Mouse (Mus musculus) intestine, embryonic 15.5 days (tissue): Measurements from ENCODE around the gene Tmem95. TPM values are rescaled to one million over a fixed set of nuclear protein-coding genes. Genes with fewer than 3 reads are reported as not detected.

Experiments
- ATAC-seq: fragments of 200-750 bp; cut with Nextera tagmentation; 2 replicates; pipeline ENCODE4 v1.8.0; 2017; ENCODE audit warnings: moderate TSS enrichment, moderate library complexity
- H3K27ac ChIP-seq: fragments of 300-500 bp; sonication (generic); 2 replicates; pipeline ENCODE4 v1.5.1; 2015; ENCODE audit warnings: mild to moderate bottlenecking, inconsistent platforms
- H3K27me3 ChIP-seq: fragments of 300-500 bp; sonication (generic); replicated peaks from 2 replicates; pipeline ENCODE4 v1.6.1; 2015; ENCODE audit warnings: inconsistent platforms
- H3K36me3 ChIP-seq: fragments of 300-500 bp; sonication (generic); 2 replicates; pipeline ENCODE4 v1.6.1; 2015; ENCODE audit warnings: inconsistent platforms
- H3K4me1 ChIP-seq: fragments of 300-500 bp; sonication (generic); replicated peaks from 2 replicates; pipeline ENCODE4 v1.6.1; 2015; ENCODE audit warnings: inconsistent platforms
- H3K4me2 ChIP-seq: fragments of 300-500 bp; sonication (generic); replicated peaks from 2 replicates; pipeline ENCODE4 v1.6.1; 2015; ENCODE audit warnings: mild to moderate bottlenecking, inconsistent platforms
- H3K4me3 ChIP-seq: fragments of 300-500 bp; sonication (generic); replicated peaks from 2 replicates; pipeline ENCODE4 v1.5.1; 2015; ENCODE audit warnings: inconsistent platforms
- H3K9ac ChIP-seq: fragments of 300-500 bp; sonication (generic); 2 replicates; pipeline ENCODE4 v1.6.1; 2015; ENCODE audit warnings: inconsistent platforms
- H3K9me3 ChIP-seq: fragments of 300-500 bp; sonication (generic); 2 replicates; pipeline ENCODE4 v1.6.1; 2016; ENCODE audit warnings: inconsistent platforms
- WGBS: fragments of 180-500 bp; shearing (Covaris S2); methylation state at CpG from one replicate; pipeline ENCODE4 v1.1.7; 2015; 5-methylcytosine and 5-hydroxymethylcytosine counted together
- polyA plus RNA-seq: library from polyadenylated mRNA; unstranded; fragments of >200 nt; fragmentation: Nextera tagmentation; extraction: Ambion mirVana; gene quantifications from 2 replicates; pipeline ENCODE4 v1.2.1, GENCODE M21; 2015

Gene Tmem95
- polyA plus RNA-seq, 1 experiment from 2014 or later, result not detected

GRCm38 (mm10) chr11:69884240-69884639 lies 6.4 kb upstream of the Tmem95 start:
- no peak overlapping the region for H3K27ac ChIP-seq
- H3K27me3 ChIP-seq, result no peaks in the 10 kb centered on the region
- ATAC-seq, result no peak
- no peak overlapping the region for H3K4me2 ChIP-seq
- H3K9ac ChIP-seq, result no peak overlapping the region
- H3K4me3 ChIP-seq, result no peak overlapping the region
- no peaks in the 10 kb centered on the region for H3K9me3 ChIP-seq
- peaks cover 21% of the 10 kb centered on the region for H3K4me1 ChIP-seq
- H3K36me3 ChIP-seq, result no peaks in the 10 kb centered on the region
- WGBS, result 64% methylated on average over 9 of the region's 9 CpGs

- Histone ChIP-seq H3K9ac (no peak overlapping the region), H3K36me3 (no peaks in the 10 kb centered on the region), H3K4me3 (no peak overlapping the region), H3K9me3 (no peaks in the 10 kb centered on the region), H3K4me2 (no peak overlapping the region), H3K27me3 (no peaks in the 10 kb centered on the region), H3K4me1 (peaks cover 27% of the 10 kb centered on the region), H3K27ac (no peak overlapping the region)
- 79% methylated on average over 8 of the region's 8 CpGs for WGBS
- no peak for ATAC-seq
These were observed 5.8 kb upstream of the Tmem95 start for GRCm38 (mm10) chr11:69883527-69884151.

GRCm38 (mm10) chr11:69883066-69883465 lies 5.2 kb upstream of the Tmem95 start:
- no peak overlapping the region for H3K4me2 ChIP-seq
- H3K27me3 ChIP-seq, result no peaks in the 10 kb centered on the region
- no peaks in the 10 kb centered on the region for H3K9me3 ChIP-seq
- H3K36me3 ChIP-seq, result no peaks in the 10 kb centered on the region
- H3K27ac ChIP-seq, result no peak overlapping the region
- 64% methylated on average over 4 of the region's 4 CpGs for WGBS
- H3K4me3 ChIP-seq, result no peak overlapping the region
- H3K4me1 ChIP-seq, result peaks cover 28% of the 10 kb centered on the region
- H3K9ac ChIP-seq, result no peak overlapping the region
- ATAC-seq, result no peak

DNA sequence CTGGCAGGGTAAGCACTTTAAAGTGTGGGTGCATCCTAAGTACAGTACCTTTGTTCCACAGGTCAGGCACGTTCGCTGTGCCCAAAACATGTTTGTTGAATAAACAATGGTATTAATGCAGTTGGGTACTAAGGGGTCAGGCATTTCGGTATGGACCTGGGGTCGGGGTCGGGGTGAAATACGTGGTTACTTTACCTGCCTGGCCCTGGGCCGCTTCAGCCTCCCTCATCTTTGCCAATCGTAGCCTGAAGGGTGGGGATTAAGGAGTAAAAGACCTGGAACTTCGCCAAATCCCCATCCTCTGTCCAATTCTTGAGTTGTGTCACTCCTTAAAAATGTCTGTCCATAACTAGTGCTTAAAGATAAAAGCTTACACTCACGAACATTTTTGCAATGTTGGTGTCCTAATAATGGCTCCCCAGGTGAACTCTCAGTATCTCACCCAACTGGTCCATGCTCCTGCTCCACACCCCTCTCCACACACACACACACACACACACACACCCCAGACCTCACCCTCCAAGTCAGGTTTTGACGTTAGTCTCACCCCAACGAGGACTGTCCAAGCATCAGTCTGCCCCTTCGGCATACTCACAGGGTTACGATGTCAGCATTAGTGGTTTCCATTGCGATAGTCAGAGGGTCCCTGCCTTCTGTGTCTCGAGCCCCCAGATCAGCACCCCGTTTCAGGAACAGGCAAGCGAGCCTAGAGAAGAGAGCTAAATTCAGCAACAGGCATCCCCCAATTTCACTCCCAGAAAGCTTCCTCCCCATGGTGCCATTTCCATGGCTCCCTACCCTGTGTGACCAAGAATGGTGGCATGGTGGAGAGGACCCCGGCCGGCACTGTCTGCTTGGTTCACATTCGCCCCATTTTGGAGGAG lies 4.2 kb upstream of the Tmem95 start:
- peak overlapping the region; percentile 61 for H3K9ac ChIP-seq
- peaks cover 31% of the 10 kb centered on the region for H3K4me1 ChIP-seq
- H3K4me3 ChIP-seq, result peak overlapping the region; percentile 53
- WGBS, result 62% methylated on average over 21 of the region's 21 CpGs
- H3K4me2 ChIP-seq, result peak overlapping the region; percentile 88
- H3K27me3 ChIP-seq, result no peaks in the 10 kb centered on the region
- no peak for ATAC-seq
- H3K27ac ChIP-seq, result peak overlapping the region; percentile 93
- H3K9me3 ChIP-seq, result no peaks in the 10 kb centered on the region
- no peaks in the 10 kb centered on the region for H3K36me3 ChIP-seq

GRCm38 (mm10) chr11:69880853-69881603 lies 3.2 kb upstream of the Tmem95 start, which contains the start of gene Kctd11:
Gene Kctd11 (minus strand): TSS chr11:69881406.
- Histone ChIP-seq H3K27me3 (no peaks in the 10 kb centered on the region), H3K4me2 (peak within 1 kb of the TSS; percentile 88), H3K4me1 (peaks cover 33% of the 10 kb centered on the region), H3K9ac (peak within 1 kb of the TSS; percentile 61), H3K4me3 (peak within 1 kb of the TSS; percentile 53), H3K27ac (peak within 1 kb of the TSS; percentile 93), H3K36me3 (no peaks in the 10 kb centered on the region), H3K9me3 (no peaks in the 10 kb centered on the region)
- ATAC-seq, result peak; percentile 91
- under 1% methylated on average over 46 of the region's 46 CpGs for WGBS

GRCm38 (mm10) chr11:69880506-69880852 lies 2.7 kb upstream of the Tmem95 start:
- ATAC-seq, result peak; percentile 60
- Histone ChIP-seq H3K27me3 (no peaks in the 10 kb centered on the region), H3K36me3 (no peaks in the 10 kb centered on the region), H3K4me2 (peak overlapping the region; percentile 88), H3K4me1 (peaks cover 33% of the 10 kb centered on the region), H3K9me3 (no peaks in the 10 kb centered on the region), H3K4me3 (peak overlapping the region; percentile 53), H3K9ac (peak overlapping the region; percentile 61), H3K27ac (peak overlapping the region; percentile 93)
- under 1% methylated on average over 18 of the region's 18 CpGs for WGBS

DNA sequence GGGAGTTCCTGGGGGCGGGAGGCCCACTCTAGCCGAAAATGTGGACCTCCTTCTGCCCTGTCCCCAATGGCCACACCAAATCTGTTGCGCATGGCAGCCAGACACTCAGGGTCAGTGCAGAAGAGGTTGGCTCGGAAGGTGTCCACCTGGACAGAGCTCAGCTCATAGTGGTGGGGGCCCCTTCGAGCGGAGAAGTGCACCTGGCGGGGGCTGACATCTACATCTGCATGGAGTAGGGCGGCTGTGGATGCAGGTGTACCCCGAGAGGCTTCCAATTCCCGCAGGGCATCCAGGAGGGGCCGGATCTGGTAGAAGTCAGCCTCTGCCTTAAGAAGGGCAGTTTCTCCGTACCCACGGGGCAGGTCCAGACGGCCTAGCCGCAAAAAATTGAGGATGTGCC lies 1.9 kb upstream of the Tmem95 start:
- ATAC-seq, result no peak
- Histone ChIP-seq H3K36me3 (no peaks in the 10 kb centered on the region), H3K27ac (no peak overlapping the region), H3K4me1 (peaks cover 33% of the 10 kb centered on the region), H3K9me3 (no peaks in the 10 kb centered on the region), H3K4me3 (peak overlapping the region; percentile 53), H3K9ac (peak overlapping the region; percentile 61), H3K27me3 (no peaks in the 10 kb centered on the region), H3K4me2 (peak overlapping the region; percentile 88)
- WGBS, result 45% methylated on average over 15 of the region's 15 CpGs

DNA sequence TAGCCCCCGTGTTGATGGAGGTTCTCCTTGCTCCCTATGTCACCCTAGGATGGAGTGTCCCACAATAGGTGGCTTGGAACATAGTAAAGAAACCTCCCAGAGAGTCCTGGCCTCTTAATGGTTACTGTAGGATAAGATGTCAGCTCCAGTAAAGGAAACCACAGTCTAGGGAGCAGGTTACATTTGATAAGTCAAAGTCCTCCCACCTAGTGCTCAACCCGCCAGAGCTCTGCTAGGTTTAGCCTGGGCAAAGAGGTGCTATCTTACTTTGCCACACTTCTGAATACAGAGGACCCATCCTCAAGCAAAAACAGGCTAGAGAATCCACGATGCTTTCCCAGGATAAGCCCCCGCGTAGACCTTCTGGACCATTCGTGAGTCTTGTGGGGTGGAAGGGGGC lies 1.1 kb upstream of the Tmem95 start:
- H3K27me3 ChIP-seq, result no peaks in the 10 kb centered on the region
- no peaks in the 10 kb centered on the region for H3K36me3 ChIP-seq
- H3K9ac ChIP-seq, result peak overlapping the region; percentile 1; the same call in 1 of the 2 replicates
- H3K4me2 ChIP-seq, result peak overlapping the region; percentile 88
- peak overlapping the region; percentile 53 for H3K4me3 ChIP-seq
- ATAC-seq, result no peak
- peaks cover 27% of the 10 kb centered on the region for H3K4me1 ChIP-seq
- H3K9me3 ChIP-seq, result no peaks in the 10 kb centered on the region
- H3K27ac ChIP-seq, result 0 out of 2 replicates have a peak overlapping the region, but pooled peaks have one; percentile 40
- WGBS, result 88% methylated on average over 6 of the region's 6 CpGs

DNA sequence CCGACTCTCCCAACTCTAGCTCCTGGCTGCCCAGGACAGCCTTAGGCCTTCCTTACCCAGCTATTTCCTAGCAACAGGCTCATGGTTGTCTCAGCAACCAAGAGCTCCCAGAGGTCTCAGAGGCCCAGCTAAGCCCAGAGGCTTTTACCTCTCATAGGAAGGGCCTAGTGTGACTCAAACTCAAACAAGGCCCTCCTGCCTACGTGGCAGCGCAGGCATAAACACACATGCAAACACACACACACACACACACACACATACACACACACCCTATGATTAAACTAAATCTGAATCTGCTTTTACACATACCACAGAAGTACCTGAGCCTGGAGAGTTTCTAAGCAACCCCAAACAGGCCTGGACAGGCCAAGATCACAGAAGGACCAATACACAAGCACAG lies 581 bp upstream of the Tmem95 start:
- Histone ChIP-seq H3K27me3 (no peaks in the 10 kb centered on the region), H3K9ac (0 out of 2 replicates have a peak overlapping the region, but pooled peaks have one; percentile 1), H3K4me2 (peak overlapping the region; percentile 88; the same call in 1 of the 2 replicates), H3K27ac (no peak overlapping the region), H3K9me3 (no peaks in the 10 kb centered on the region), H3K4me1 (peaks cover 27% of the 10 kb centered on the region), H3K4me3 (no peak overlapping the region), H3K36me3 (no peaks in the 10 kb centered on the region)
- WGBS, result 75% methylated on average over 3 of the region's 3 CpGs
- no peak for ATAC-seq

DNA sequence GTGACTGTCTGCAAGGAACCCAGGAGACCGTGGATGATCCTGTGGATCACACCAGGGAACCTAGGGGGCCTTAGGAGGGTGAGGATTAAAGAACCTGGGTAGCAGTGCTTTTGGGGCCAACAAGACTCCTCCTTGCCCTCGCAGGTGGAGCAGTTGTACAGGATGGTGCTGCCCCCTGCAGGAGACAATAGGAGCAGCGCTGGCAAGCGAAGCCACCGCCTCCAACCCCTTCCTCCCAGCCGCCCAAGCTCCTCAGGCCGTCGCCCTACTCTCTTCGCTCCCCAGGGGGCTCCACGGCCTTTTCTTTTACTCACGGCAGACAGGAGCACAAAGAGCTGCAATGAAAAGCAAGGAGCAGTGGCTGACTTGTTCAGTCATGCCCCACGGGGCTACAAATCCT lies 951 bp downstream of the Tmem95 start:
- Histone ChIP-seq H3K4me1 (peaks cover 27% of the 10 kb centered on the region), H3K4me3 (no peak overlapping the region; the same call in 1 of the 2 replicates), H3K9ac (no peak overlapping the region), H3K27ac (peak overlapping the region; percentile 32; the same call in 1 of the 2 replicates), H3K36me3 (no peaks in the 10 kb centered on the region), H3K27me3 (no peaks in the 10 kb centered on the region), H3K9me3 (no peaks in the 10 kb centered on the region), H3K4me2 (peak overlapping the region; percentile 34)
- 8% methylated on average over 12 of the region's 12 CpGs for WGBS
- peak; percentile 24 for ATAC-seq

GRCm38 (mm10) chr11:69876186-69876585 lies 1.6 kb downstream of the Tmem95 start:
- Histone ChIP-seq H3K9ac (no peak overlapping the region), H3K4me3 (no peak overlapping the region), H3K4me1 (peaks cover 22% of the 10 kb centered on the region), H3K9me3 (no peaks in the 10 kb centered on the region), H3K27ac (0 out of 2 replicates have a peak overlapping the region, but pooled peaks have one; percentile 32), H3K36me3 (no peaks in the 10 kb centered on the region), H3K4me2 (no peak overlapping the region; the same call in 1 of the 2 replicates), H3K27me3 (no peaks in the 10 kb centered on the region)
- no peak for ATAC-seq
- 43% methylated on average over 7 of the region's 7 CpGs for WGBS

- 80% methylated on average over 4 of the region's 4 CpGs for WGBS
These were observed 5.4 kb downstream of the Tmem95 start for GRCm38 (mm10) chr11:69872451-69872850.

More at GRCm38 (mm10) chr11:69872451-69872850, 5.4 kb downstream of the Tmem95 start:
- H3K4me1 ChIP-seq, result 0 out of 2 replicates have a peak, but pooled peaks cover 4% of the 10 kb centered on the region
- H3K36me3 ChIP-seq, result no peaks in the 10 kb centered on the region
- no peaks in the 10 kb centered on the region for H3K27me3 ChIP-seq
- no peak overlapping the region for H3K4me3 ChIP-seq
- H3K27ac ChIP-seq, result no peak overlapping the region
- no peak overlapping the region for H3K9ac ChIP-seq
- no peak overlapping the region for H3K4me2 ChIP-seq
- ATAC-seq, result no peak
- H3K9me3 ChIP-seq, result no peaks in the 10 kb centered on the region
